Mouse (Mus musculus): ENCODE results near the gene Olfr479.
"Not testable (repeated sequence)": the region's sequence is repeated elsewhere in the genome, so short reads cannot be mapped to it uniquely, and the experiment has no call there.

Olfr479 gene

DNA sequence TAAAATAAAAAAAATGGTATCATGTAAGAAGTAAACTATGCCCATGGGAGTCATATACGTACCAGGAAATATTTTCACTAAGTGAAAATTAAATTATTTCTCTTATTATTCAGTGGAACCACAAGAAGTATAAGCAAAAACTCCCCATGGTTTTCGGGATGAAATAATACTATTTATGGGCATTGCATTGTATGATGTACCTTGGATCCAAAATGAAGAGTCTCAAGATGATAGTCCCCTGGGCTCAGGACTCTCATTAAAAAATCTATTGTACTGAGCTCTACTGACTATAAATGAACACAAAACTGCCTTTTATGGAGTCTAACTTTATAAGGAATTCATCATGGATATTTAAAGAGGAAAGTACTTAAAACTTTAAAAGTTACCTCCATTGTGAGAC, at the start of gene Olfr479:
TSS of gene Olfr479 (plus strand) at position 301 of the 400 bp plus-strand sequence.
- DNase-seq = no peak

DNA sequence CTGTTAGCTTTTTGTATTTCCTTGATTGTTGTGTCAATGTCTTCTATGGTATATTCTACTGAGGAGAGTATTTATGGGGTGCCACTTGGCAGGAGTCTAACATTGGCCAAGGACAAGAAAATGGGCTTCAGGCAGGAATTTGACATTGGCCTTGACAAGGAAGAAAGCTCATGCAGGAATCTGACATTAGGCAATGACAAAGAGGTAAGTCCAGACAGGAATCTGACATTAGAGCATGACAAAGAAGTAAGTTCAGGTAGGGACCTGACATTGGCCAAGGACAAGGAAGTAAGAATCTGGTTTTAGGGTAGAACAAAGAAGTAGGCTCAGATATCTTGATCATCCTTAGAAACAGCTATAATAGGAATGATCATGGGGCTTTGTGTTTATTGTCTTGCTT, 36.2 kb upstream of the Olfr479 start:
- DNase-seq = not testable (repeated sequence)

DNA sequence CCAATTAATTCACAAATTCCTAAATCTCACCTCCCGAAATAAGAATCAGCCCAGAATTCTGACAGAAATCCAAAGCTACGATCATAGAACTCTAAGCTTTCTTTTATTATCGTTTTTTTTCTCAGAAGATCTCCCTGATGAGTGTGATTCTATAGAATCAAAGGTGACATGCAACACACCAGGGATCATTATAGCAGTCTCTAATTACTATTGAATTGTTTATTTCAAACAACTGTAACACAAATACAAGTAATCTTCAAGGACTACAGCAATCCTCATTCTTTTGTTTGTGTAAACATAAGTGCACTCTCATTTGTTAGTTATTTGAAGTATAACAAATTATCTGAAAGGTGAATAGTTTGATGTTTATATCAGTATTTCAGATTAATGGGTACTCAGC, 16.6 kb upstream of the Olfr479 start, which contains the start of gene Olfr478:
TSS of gene Olfr478 (minus strand) at position 101 of the 400 bp plus-strand sequence.
- DNase-seq = no peak

DNA sequence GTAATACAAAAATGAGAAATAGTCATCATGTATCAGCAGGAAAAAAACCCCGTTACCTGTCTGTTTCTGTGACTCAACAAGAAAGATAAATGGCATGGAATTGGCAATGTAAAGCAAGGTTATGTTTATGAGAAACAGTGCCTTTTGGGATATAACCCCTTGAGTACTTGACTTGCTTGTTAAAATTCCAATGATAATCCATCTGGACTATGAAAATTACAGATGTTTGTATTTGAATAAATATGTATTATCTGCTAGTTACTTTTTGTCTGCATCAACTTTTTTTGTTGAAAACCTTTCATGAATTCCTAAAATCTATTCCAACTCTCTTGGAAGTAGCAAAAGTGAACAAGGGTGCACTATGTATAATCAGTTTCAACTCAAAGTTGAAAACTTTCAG, 16.8 kb downstream of the Olfr479 start, which contains the start of gene Olfr480:
TSS of gene Olfr480 (minus strand) at position 101 of the 400 bp plus-strand sequence.
- DNase-seq = no peak

DNA sequence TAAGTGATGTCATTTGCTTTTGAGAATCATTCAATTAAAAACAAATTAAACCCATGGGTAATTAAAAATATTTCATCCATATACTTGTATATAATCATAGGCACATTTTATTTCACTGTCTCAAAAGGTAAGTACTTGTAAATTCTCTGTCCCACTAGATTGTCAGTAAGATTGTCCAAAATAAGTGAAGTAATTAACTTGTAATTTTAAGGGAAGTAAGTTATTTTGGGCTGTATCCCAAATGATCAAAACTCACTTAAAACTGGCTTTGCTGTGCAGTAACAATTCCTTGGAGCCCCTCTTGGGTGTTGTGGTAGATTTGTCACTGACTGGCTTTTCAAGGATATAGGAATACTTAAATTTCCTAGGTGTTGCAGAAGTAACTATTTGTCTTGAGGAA, 29.1 kb downstream of the Olfr479 start, which contains the start of gene Olfr481:
TSS of gene Olfr481 (plus strand) at position 301 of the 400 bp plus-strand sequence.
- DNase-seq = no peak

DNA sequence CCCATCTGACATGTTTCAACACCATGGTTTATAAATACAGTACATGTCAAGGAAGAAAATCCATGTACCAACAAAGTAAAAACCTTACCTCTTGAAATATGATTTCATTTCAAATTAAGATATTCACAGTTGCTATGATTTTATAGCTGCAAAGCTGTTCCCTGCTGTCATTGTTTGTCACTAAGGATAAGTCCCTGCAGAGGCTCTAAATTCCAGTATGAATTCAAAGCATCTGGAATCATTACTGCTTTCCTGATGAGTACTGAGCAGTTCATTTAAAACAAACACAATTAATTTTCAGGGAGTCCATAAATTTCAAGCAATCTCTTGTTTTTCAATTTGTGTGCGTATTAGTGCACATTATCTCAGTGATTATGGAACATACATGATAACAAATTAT, 47.0 kb downstream of the Olfr479 start, which contains the start of gene Olfr482:
TSS of gene Olfr482 (minus strand) at position 101 of the 400 bp plus-strand sequence.
- no peak for DNase-seq

DNA sequence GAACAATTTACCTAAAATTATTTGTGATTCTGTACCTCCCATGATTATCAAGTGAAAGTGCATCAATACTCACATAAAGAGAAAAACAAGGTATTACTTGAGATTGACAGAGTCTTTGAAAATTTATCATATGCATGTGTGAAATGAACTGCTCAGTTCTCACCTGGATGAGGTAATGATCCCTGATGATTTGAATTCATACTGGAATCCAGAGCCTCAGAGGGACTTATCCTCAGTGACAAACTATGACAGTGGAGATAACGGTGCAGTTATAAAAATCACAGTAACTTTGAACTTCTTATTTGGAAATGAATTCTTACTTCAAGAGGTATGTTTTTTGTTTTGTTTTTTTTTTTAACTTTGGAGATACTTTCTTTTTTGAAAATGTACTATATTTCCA, 50.1 kb downstream of the Olfr479 start, which contains the start of gene Olfr483:
TSS of gene Olfr483 (plus strand) at position 301 of the 400 bp plus-strand sequence.
- no peak for DNase-seq

Data from thymus, postnatal 4 days (tissue).